Mouse (Mus musculus) embryonic fibroblast, embryonic 13.5 days (primary cell): ENCODE results near the gene Sept6.

ENCODE experiments used
- CTCF ChIP-seq: IDR thresholded peaks from 2 replicates; pipeline ENCODE4 v1.5.1; 2011; ENCODE audit warnings: mild to moderate bottlenecking, control low read depth, low read length, moderate library complexity, borderline replicate concordance; ENCODE audit not compliant: insufficient read depth
- POLR2A ChIP-seq: IDR thresholded peaks from 2 replicates; pipeline ENCODE4 v1.6.1; 2011; ENCODE audit warnings: low read depth, mild to moderate bottlenecking, control low read depth, low read length, moderate library complexity

- TF ChIP-seq POLR2A (no peak), CTCF (no peak)
Observed at GRCm38 (mm10) chrX:37028378-37028777, 36.8 kb upstream of the Sept6 start.
